Mouse (Mus musculus) limb, embryonic 11.5 days (tissue): ENCODE measurements around the gene Anxa11. TPM values are rescaled to one million over a fixed set of nuclear protein-coding genes. Genes with fewer than 3 reads are reported as not detected.

Experiments
- ATAC-seq: fragments of 200-750 bp; cut with Nextera tagmentation; 2 replicates; pipeline ENCODE4 v1.8.0; 2017; ENCODE audit warnings: low read depth; ENCODE audit not compliant: insufficient number of reproducible peaks, low FRiP score, low TSS enrichment
- DNase-seq: peaks from one replicate; pipeline ENCODE4 v3.0.0-alpha.2; 2015; ENCODE audit warnings: low spot score
- H3K27ac ChIP-seq: fragments of 300-500 bp; sonication (generic); replicated peaks from 2 replicates; pipeline ENCODE4 v1.5.1; 2014; ENCODE audit warnings: low read depth, mild to moderate bottlenecking, low read length
- H3K27me3 ChIP-seq: fragments of 300-500 bp; sonication (generic); 2 replicates; pipeline ENCODE4 v1.6.1; 2014; ENCODE audit warnings: mild to moderate bottlenecking, low read length, mixed read lengths; ENCODE audit not compliant: control insufficient read depth, insufficient read depth
- H3K36me3 ChIP-seq: fragments of 300-500 bp; sonication (generic); 2 replicates; pipeline ENCODE4 v1.6.1; 2014; ENCODE audit warnings: mild to moderate bottlenecking, low read length, moderate library complexity, mixed read lengths; ENCODE audit not compliant: control insufficient read depth, insufficient read depth
- H3K4me1 ChIP-seq: fragments of 300-500 bp; sonication (generic); 2 replicates; pipeline ENCODE4 v1.6.1; 2014; ENCODE audit warnings: low read length, mixed read lengths; ENCODE audit not compliant: control insufficient read depth, insufficient read depth
- H3K4me2 ChIP-seq: fragments of 300-500 bp; sonication (generic); 2 replicates; pipeline ENCODE4 v1.6.1; 2014; ENCODE audit warnings: low read depth, mild to moderate bottlenecking, moderate library complexity; ENCODE audit not compliant: severe bottlenecking
- H3K4me3 ChIP-seq: fragments of 300-500 bp; sonication (generic); 2 replicates; pipeline ENCODE4 v1.5.1; 2014; ENCODE audit warnings: low read depth, low read length
- H3K9ac ChIP-seq: fragments of 300-500 bp; sonication (generic); 2 replicates; pipeline ENCODE4 v1.6.1; 2014; ENCODE audit warnings: mild to moderate bottlenecking, low read length
- H3K9me3 ChIP-seq: fragments of 300-500 bp; sonication (generic); 2 replicates; pipeline ENCODE4 v1.6.1; 2016; ENCODE audit warnings: low read length; ENCODE audit not compliant: control insufficient read depth
- WGBS: fragments of 180-500 bp; shearing (Covaris S2); extraction: QIAGEN DNeasy Blood & Tissue Kit; methylation state at CpG from one replicate; pipeline ENCODE4 v1.1.7; 2014; 5-methylcytosine and 5-hydroxymethylcytosine counted together
- polyA plus RNA-seq: library from polyadenylated mRNA; unstranded; fragments of >200 nt; fragmentation: Nextera tagmentation; extraction: Ambion mirVana; gene quantifications from 2 replicates; pipeline ENCODE4 v1.2.1, GENCODE M21; 2014

The Anxa11 gene
- polyA plus RNA-seq, 1 experiment from 2014 or later: 5.0 TPM

DNA sequence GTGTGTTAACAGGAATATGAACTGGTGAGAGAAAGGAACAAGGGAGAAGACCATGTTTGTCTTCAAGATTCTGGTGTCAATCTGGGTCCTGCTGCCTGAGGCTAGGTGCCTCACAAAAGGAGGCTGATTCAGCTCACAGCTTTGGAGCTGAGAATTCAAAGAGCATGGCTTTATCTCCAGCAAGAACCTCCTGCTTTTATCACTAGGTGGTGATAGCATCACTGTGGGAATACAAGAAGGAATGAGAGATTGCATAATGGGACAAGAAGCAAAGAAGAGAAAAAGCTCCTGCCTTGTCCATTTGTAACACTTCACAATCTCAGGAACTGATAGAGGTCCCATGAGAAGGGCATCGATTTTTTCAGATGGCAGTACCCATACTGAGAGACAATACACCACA, 10.6 kb upstream of the Anxa11 start:
- no peaks in the 10 kb centered on the region for H3K9me3 ChIP-seq
- no peak overlapping the region for H3K9ac ChIP-seq
- H3K27me3 ChIP-seq: no peaks in the 10 kb centered on the region
- ATAC-seq (no peak), DNase-seq (no peak)
- no peak overlapping the region for H3K27ac ChIP-seq
- no peaks in the 10 kb centered on the region for H3K36me3 ChIP-seq
- H3K4me3 ChIP-seq: no peak overlapping the region
- 89% methylated on average over 1 of the region's 1 CpGs for WGBS
- H3K4me1 ChIP-seq: no peaks in the 10 kb centered on the region
- H3K4me2 ChIP-seq: no peak overlapping the region

DNA sequence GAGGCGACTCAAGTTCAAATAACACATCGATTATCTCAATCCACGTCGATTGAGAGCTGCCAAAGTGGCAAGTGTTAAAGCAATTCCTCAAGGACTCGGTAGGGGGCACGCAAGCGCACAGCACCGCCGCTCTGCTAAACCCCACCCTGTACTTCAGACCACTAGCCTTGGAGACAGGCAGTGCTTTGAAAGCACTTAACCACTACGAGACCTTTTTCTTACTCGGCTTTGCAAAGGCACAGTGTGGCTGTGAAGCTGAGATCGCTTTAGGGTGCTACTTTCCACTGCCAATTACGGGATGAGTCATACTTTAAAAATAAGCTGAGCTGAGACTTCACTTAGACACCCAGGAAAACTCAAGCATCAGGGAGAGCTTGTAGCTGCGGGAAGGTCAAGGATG, 9.7 kb upstream of the Anxa11 start:
- no peak for ATAC-seq
- Histone ChIP-seq H3K27ac (no peak overlapping the region), H3K4me3 (no peak overlapping the region), H3K4me2 (no peak overlapping the region), H3K4me1 (no peaks in the 10 kb centered on the region), H3K9me3 (no peaks in the 10 kb centered on the region), H3K27me3 (no peaks in the 10 kb centered on the region), H3K9ac (no peak overlapping the region), H3K36me3 (no peaks in the 10 kb centered on the region)
- DNase-seq: peak; percentile 80
- WGBS: 12% methylated on average over 14 of the region's 14 CpGs

- Histone ChIP-seq H3K27me3 (peaks cover 13% of the 10 kb centered on the region), H3K9me3 (no peaks in the 10 kb centered on the region), H3K9ac (no peak overlapping the region), H3K4me1 (0 out of 2 replicates have a peak, but pooled peaks cover 3% of the 10 kb centered on the region), H3K4me2 (no peak overlapping the region), H3K27ac (no peak overlapping the region), H3K36me3 (no peaks in the 10 kb centered on the region), H3K4me3 (no peak overlapping the region)
- no peak for ATAC-seq
- DNase-seq: no peak
- 82% methylated on average over 8 of the region's 8 CpGs for WGBS
These were observed 3.5 kb upstream of the Anxa11 start for GRCm38 (mm10) chr14:25838411-25838810.

GRCm38 (mm10) chr14:25839791-25840190, 2.2 kb upstream of the Anxa11 start:
- H3K4me2 ChIP-seq: no peak overlapping the region
- no peak overlapping the region for H3K4me3 ChIP-seq
- 0 out of 2 replicates have a peak, but pooled peaks cover 3% of the 10 kb centered on the region for H3K4me1 ChIP-seq
- no peak for ATAC-seq
- no peak overlapping the region for H3K27ac ChIP-seq
- no peak for DNase-seq
- peaks cover 15% of the 10 kb centered on the region for H3K27me3 ChIP-seq
- no peak overlapping the region for H3K9ac ChIP-seq
- no peaks in the 10 kb centered on the region for H3K36me3 ChIP-seq
- H3K9me3 ChIP-seq: no peaks in the 10 kb centered on the region
- 73% methylated on average over 7 of the region's 7 CpGs for WGBS

- H3K27ac ChIP-seq: no peak overlapping the region
- no peak overlapping the region for H3K9ac ChIP-seq
- 0 out of 2 replicates have a peak, but pooled peaks cover 3% of the 10 kb centered on the region for H3K4me1 ChIP-seq
- ATAC-seq (no peak), DNase-seq (no peak)
- no peak overlapping the region for H3K4me3 ChIP-seq
- 7% methylated on average over 7 of the region's 7 CpGs for WGBS
- H3K4me2 ChIP-seq: no peak overlapping the region
- H3K27me3 ChIP-seq: peaks cover 15% of the 10 kb centered on the region
- no peaks in the 10 kb centered on the region for H3K9me3 ChIP-seq
- no peaks in the 10 kb centered on the region for H3K36me3 ChIP-seq
These were observed 995 bp upstream of the Anxa11 start for GRCm38 (mm10) chr14:25840961-25841360.

DNA sequence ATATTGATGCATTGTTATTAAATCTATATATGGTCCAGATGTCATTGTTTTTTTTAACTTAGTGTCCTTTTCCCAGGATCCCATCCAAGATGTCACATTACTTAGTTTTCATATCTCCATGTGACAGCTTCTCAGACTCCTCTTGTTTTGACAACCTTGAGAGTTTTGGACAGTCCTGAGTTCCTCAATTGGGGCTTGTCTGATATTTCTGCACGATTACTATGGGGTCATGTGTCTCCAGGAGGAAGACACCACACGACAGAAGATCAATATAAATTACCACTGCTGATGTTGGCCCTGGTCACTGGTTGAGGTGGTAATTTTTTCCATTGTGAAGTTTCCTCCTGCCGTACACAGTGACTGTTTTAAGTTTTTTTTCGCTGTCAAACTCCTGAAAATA, 377 bp upstream of the Anxa11 start:
- ATAC-seq (0 out of 2 replicates have a peak, but pooled peaks have one; percentile 39), DNase-seq (no peak)
- peak overlapping the region; percentile 98 for H3K4me2 ChIP-seq
- peaks cover 15% of the 10 kb centered on the region for H3K27me3 ChIP-seq
- WGBS: 1% methylated on average over 4 of the region's 4 CpGs
- 0 out of 2 replicates have a peak, but pooled peaks cover 3% of the 10 kb centered on the region for H3K4me1 ChIP-seq
- H3K4me3 ChIP-seq: peak overlapping the region; percentile 57
- H3K27ac ChIP-seq: no peak overlapping the region
- no peak overlapping the region for H3K9ac ChIP-seq
- no peaks in the 10 kb centered on the region for H3K9me3 ChIP-seq
- no peaks in the 10 kb centered on the region for H3K36me3 ChIP-seq

GRCm38 (mm10) chr14:25842688-25843003, 690 bp downstream of the Anxa11 start:
- Histone ChIP-seq H3K36me3 (no peaks in the 10 kb centered on the region), H3K9ac (peak overlapping the region; percentile 56; the same call in 1 of the 2 replicates), H3K4me2 (peak overlapping the region; percentile 98), H3K9me3 (no peaks in the 10 kb centered on the region), H3K27ac (no peak overlapping the region), H3K4me1 (peaks cover 4% of the 10 kb centered on the region; the same call in 1 of the 2 replicates), H3K4me3 (peak overlapping the region; percentile 57), H3K27me3 (peaks cover 15% of the 10 kb centered on the region)
- WGBS: under 1% methylated on average over 12 of the region's 12 CpGs
- peak; percentile 42 for DNase-seq
- ATAC-seq: no peak

DNA sequence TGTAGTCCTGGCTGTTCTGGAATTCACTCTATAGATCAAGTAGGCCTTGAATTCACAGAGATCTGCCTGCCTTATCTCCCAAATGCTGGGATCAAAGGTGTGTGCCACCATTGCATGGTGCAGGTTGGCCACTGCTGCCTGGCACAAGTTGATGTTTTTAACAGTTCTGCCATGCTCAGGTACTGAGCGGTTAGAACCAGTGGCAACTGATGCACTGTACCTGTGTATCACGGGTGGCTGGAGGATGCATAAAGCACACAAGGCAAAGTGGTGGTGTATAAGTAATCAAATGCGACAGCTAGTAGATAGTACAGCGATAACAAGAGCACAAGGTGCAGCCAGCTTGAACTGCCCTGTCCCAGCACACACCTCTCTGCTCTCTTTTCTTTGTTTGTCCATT, 2.4 kb downstream of the Anxa11 start:
- peaks cover 6% of the 10 kb centered on the region; the same call in 1 of the 2 replicates for H3K4me1 ChIP-seq
- no peaks in the 10 kb centered on the region for H3K36me3 ChIP-seq
- H3K27ac ChIP-seq: no peak overlapping the region
- ATAC-seq: no peak
- 94% methylated on average over 4 of the region's 4 CpGs for WGBS
- no peak overlapping the region for H3K9ac ChIP-seq
- no peak for DNase-seq
- H3K4me3 ChIP-seq: no peak overlapping the region
- no peak overlapping the region for H3K4me2 ChIP-seq
- no peaks in the 10 kb centered on the region for H3K9me3 ChIP-seq
- H3K27me3 ChIP-seq: peaks cover 15% of the 10 kb centered on the region

- peaks cover 15% of the 10 kb centered on the region for H3K27me3 ChIP-seq
- DNase-seq (no peak), ATAC-seq (no peak)
- H3K4me3 ChIP-seq: no peak overlapping the region
- no peaks in the 10 kb centered on the region for H3K36me3 ChIP-seq
- H3K9me3 ChIP-seq: no peaks in the 10 kb centered on the region
- H3K4me1 ChIP-seq: peaks cover 6% of the 10 kb centered on the region; the same call in 1 of the 2 replicates
- H3K4me2 ChIP-seq: no peak overlapping the region
- no peak overlapping the region for H3K9ac ChIP-seq
- H3K27ac ChIP-seq: no peak overlapping the region
- 64% methylated on average over 6 of the region's 6 CpGs for WGBS
These were observed 4.0 kb downstream of the Anxa11 start for GRCm38 (mm10) chr14:25845832-25846383.
